Mouse (Mus musculus): Measurements from ENCODE around the gene Hnrnpab.

Gene Hnrnpab

DNA sequence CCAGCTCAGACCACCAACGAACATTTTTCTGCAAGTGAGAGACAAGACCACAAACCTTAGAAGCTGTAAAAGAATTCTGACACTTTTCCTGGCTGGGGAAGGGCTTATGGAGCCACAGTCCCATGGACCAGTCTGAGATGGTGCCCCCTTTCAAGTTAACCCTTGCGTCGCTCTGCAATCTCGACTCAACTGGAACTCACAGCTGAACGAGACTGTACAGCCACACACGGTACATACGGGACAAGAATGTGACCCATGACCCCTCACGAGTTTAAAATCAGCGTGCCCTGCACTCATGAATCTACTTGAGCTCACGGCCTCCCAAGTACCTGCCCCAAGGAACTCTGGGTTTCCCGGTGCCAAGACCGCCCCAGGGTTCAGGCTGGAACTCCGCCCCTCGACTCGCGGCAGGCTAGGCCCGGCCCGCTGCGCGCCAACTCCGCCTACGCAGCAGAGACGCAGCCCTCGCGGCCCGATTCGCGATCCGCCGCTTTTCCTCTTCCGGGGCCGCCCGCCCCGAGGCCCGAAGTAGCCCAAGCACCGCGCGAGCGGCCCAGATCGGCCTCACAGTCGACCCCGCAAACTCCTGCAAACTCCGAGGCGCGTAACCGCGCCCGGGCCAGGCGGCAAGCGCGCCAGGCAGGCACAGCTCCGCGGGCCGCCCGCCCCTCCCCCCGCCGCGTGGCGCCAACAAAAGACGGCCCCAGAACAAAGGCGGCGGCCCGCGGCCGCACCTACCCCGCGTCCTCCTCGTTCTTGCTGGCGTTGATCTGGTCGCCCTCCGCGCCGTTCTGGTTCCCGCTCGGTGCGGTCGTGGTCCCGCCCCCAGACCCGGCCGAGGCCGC lies 823 bp downstream of the Hnrnpab start:
- no peak for DNase-seq (ENCODE audit: low read depth, low spot score)

DNA sequence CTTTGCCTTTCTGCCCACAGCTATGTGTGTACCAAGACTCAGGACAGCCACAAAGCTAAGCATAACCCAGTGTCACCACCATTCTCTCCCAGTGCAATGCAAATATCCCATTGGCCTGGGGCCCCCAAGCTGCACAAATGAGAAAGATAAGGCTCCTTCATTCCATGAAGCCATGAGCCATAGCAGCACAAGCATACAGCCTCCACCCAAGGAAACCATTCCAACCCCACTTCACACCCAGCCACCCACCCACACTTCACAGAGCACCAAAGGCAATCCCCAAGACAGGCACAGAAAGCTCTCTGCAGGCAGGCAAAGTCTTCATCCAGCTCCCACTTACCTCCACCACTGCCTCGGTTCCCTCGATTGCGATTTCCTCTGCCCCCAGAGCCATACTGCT lies 4.4 kb downstream of the Hnrnpab start:
- no peak for DNase-seq (ENCODE audit: low read depth, low spot score)

- no peak for DNase-seq (ENCODE audit: low read depth, low spot score)
These were observed 9.1 kb downstream of the Hnrnpab start for GRCm38 (mm10) chr11:51597553-51597952.

DNA sequence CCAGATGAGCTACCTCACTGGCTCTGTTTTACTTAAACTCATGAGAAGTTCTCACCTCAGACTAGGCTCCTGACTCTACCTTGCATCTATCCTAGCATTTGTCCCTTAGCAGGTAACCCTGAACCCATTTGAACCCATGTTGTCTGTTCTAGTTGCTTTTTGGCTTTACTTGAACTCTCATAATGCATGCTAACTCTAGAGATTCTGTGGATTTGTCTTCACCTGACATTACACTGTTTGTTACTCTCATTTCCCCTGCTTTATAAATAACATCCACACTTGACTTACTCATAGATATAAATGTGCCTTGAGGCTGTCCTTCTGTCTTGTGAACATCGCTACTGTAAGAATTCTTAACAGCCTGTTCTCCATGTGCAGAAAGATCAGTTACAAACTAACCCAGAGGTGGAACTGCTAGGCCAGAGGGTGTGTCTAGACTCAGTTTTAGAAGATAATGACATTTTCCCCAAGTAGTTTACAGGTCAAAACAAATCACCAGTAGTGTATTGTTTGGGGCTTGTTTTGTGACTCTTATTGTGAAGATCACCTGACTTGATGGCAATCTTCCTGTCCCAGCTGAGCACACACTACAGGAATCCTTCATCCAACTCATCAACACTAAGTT lies 11.1 kb downstream of the Hnrnpab start:
- DNase-seq (ENCODE audit: low read depth, low spot score): no peak

- no peak for DNase-seq (ENCODE audit: low read depth, low spot score)
These were observed 11.8 kb downstream of the Hnrnpab start for GRCm38 (mm10) chr11:51594715-51595350.

- DNase-seq (ENCODE audit: low read depth, low spot score): no peak
These were observed 12.8 kb downstream of the Hnrnpab start for GRCm38 (mm10) chr11:51593849-51594248.

DNA sequence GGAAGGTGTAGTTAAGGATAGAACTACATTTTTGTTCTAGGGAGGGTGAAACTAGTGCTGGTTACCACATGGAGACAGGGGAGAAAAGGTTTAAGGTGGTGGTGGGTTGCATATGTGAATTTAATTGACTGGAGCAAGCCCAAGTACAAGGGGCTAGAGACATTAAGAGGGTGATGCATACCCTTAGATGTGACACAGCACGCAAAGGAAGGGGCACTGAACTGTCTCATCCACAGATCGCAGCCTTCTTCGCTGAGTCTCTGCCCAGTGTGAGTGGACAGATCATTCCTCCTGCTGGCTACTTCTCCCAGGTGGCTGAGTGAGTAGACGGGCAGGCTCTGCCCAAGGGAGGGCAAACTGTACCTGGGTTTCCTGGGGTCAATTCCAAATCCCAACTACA lies 13.3 kb downstream of the Hnrnpab start:
- DNase-seq (ENCODE audit: low read depth, low spot score): no peak

- DNase-seq (ENCODE audit: low read depth, low spot score): no peak
These were observed 14.7 kb downstream of the Hnrnpab start for GRCm38 (mm10) chr11:51591915-51592314.

DNA sequence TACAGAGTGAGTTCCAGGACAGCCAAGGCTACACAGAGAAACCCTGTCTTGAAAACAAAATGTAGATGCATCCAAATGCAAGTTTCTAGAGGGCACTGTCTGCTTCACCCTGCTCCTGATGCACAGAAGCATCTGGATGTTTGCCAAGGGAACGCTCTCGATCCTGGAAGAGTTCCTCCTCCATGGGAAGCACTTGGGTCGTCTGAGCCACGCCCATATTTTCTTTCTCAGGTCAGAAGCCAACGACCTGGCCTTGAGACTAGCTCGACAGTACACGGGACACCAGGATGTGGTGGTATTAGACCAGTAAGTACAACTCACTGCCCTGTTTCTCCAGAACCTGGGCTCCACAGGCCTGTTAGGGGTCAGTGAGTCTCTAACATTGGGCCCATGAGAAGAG lies 15.5 kb downstream of the Hnrnpab start:
- no peak for DNase-seq (ENCODE audit: low read depth, low spot score)

DNA sequence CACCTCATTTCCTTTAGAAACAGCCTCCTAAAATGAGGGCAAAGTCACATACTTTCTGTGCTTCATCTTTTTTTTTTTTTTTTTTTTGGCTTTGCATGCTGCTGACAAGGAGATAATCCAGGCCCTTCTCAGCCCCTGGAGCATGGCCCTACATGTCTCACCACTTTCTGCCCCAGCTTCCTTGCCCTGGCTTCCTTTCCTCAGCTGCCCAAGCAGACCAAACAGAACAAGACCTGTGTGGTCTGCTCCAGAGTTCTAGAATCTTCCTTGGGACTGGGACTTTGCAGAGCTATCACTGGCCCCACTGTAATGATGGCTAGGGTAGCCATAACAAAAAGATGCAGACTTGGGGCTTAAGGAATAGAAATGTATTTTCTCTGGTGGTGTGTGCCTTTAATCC lies 16.6 kb downstream of the Hnrnpab start:
- DNase-seq (ENCODE audit: low read depth, low spot score): no peak

- DNase-seq (ENCODE audit: low read depth, low spot score): no peak
These were observed 17.8 kb downstream of the Hnrnpab start for GRCm38 (mm10) chr11:51588833-51589232.

- no peak for DNase-seq (ENCODE audit: low read depth, low spot score)
These were observed 19.6 kb downstream of the Hnrnpab start for GRCm38 (mm10) chr11:51587059-51587458.

- DNase-seq (ENCODE audit: low read depth, low spot score): no peak
These were observed 20.2 kb downstream of the Hnrnpab start for GRCm38 (mm10) chr11:51586411-51586810.

- no peak for DNase-seq (ENCODE audit: low read depth, low spot score)
These were observed 20.9 kb downstream of the Hnrnpab start for GRCm38 (mm10) chr11:51585608-51586252.

DNA sequence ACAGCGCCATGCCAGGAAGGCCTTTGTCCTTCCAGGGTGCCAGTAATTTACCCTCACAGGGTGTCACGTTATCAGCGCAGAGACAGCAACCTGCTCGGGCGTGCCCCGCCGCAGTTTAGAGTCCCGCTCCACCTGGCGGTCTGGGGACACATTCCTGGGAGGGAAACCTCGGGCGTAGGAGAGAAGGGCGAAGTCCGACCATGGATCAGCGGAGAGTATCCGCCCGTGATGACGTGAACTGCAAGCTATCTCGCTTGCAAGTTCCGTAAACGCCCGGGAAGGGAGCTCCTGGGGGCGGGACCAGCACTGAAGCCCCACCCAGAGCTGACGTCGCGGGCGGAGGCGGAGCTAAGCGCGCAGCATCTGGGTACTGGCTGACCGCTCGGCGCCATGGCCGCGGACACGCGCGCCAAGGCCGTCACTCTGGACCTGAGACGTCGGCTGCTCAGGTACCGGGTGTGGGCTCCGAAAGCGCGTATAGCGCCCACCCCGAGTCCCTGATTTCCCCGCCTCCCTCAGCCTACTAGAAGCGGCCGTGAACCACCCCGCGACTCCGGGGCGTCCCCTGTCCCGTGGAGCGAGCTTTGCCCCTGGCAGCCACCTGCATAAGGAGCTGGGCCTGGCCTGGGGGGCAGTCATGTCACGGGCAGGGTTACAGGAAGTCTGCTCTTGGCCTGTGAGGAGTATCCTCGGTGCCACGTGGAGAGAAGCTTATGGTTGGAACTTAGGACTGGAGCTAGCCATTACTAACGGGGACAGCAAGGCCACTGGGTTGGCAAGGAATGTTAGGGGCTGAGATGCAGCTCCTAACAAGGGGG lies 22.0 kb downstream of the Hnrnpab start, which contains the start of gene Phykpl:
Gene Phykpl, plus strand, starts transcription at position 327 of the 818 bp plus-strand sequence.
- DNase-seq (ENCODE audit: low read depth, low spot score): peak; percentile 95

DNA sequence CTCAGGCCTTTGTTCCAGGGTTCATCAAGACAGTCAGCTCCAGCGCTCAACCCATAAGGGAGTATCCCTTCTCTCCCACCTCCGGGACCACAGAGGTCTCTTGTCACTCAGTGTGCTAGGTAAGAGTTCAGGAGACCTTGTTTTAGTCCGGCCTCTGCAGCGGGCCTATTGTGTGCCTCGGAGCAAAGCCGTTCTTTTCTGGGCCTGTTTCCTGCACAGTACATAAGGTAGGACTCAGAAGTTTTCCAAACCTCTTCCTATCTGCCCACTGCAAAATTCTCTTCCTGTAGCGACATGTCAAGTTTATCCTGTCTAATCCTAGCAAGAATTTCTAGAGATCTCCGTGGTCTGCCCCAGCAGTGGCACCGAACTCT lies 22.6 kb downstream of the Hnrnpab start:
- no peak for DNase-seq (ENCODE audit: low read depth, low spot score)

DNA sequence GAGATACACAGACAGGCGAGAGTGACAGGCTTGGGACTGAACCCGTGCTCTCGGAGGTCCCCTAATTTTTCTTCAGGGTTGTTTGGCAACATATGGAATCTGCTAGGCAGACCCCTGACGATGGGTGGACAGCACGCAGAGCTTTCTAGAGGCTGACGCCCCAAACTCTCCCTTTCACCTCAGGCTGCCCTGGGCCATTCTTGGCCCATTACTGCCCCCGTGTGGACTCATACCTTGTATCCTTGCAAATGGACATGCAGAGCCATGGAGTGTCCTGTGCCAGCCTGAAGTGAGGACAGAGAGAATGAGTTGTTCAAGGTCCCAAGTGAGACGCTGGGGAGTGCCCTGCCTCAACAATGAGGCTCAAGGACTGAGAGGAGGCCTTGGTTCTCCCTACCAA lies 23.9 kb downstream of the Hnrnpab start:
- DNase-seq (ENCODE audit: low read depth, low spot score): no peak

DNA sequence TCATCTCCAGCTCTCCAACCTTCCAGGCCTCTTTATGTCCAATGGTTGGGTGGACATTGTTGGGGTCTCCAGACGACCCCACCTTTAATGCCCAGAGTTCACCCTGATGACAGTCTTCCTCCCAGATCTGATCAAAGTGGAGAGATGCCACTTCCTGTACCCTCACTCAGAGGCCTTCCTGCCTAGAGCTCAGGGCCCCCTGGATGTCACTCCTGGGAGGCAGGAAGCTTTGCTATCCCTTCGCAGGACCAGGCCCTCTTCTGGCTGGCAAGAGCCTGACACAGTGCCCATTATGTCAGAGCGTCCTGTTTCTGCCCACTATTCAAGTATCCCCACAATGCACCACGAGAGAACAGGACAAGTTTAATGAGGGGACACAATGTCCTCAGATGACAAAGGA lies 27.6 kb downstream of the Hnrnpab start:
- no peak for DNase-seq (ENCODE audit: low read depth, low spot score)

- no peak for DNase-seq (ENCODE audit: low read depth, low spot score)
These were observed 29.1 kb downstream of the Hnrnpab start for GRCm38 (mm10) chr11:51577587-51577986.

- DNase-seq (ENCODE audit: low read depth, low spot score): no peak
These were observed 30.2 kb downstream of the Hnrnpab start for GRCm38 (mm10) chr11:51576454-51576853.

- no peak for DNase-seq (ENCODE audit: low read depth, low spot score)
These were observed 37.8 kb downstream of the Hnrnpab start for GRCm38 (mm10) chr11:51568801-51569200.
